Mouse (Mus musculus): ENCODE measurements around the gene Arhgap25.

The Arhgap25 gene

DNA sequence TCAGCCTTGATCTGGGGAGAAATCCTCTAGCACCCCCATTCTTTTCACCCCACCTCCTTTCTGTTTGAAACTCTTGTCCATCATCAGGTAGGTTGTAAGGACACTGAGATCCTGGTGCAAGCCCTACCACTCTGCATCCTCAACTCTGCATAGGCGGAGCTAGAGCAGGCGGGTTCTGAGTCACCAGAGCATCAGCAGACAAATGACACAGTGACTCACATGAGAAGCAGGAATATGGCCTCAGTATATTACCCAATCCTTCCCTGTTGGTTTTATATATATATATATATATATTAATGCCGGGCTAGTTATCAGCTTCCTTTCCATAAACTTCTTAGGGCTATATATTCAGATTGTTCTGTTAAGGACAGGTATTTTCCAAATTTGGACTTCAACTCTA, 97.3 kb downstream of the Arhgap25 start:
- no peak for DNase-seq

- no peak for DNase-seq
Observed at GRCm38 (mm10) chr6:87428487-87429044, 104.5 kb downstream of the Arhgap25 start, which contains the start of gene Bmp10. Gene Bmp10 (plus strand): TSS chr6:87428994.

DNA sequence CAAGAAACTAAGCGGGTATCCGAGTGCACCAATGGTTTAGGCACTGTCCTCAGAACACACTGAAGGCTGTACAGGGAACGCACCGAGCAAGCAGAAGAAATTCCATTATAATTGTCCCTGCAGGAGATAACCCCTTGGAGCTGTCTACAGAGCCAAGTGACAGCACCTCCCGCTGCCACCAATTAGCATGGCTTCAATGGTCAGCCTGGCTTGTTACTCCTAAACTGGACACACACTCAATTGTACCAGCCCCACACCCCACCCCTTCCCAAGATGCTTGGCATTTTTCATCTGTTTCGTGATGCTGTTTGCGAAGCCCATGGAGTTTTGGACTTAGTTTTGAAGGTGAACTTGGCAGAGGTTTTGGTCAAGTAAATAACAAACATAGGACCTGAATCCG, 105.4 kb downstream of the Arhgap25 start:
- no peak for DNase-seq

GRCm38 (mm10) chr6:87426954-87427353, 106.1 kb downstream of the Arhgap25 start:
- no peak for DNase-seq

GRCm38 (mm10) chr6:87424037-87424816, 108.8 kb downstream of the Arhgap25 start:
- no peak for DNase-seq

DNA sequence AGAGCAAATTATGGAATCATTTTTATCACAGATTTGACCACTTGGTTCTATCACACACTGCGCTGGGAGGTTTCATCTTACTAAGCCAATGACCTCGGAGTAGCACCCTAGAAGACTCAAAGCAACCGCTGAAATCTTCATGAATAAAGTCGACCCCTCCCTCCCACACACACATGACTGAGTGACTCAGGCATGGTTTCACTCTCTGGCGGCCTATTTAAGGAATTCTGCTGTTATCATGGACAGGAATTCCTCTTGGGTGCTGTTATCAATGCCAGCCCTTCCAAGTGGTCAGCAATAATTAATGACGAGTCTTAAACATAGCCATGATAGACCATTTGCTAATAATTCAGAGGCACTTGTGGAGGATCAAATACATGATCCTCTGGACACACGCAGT, 110.8 kb downstream of the Arhgap25 start:
- no peak for DNase-seq

GRCm38 (mm10) chr6:87412011-87412410, 121.0 kb downstream of the Arhgap25 start:
- no peak for DNase-seq
